In the genomic region with DNA sequence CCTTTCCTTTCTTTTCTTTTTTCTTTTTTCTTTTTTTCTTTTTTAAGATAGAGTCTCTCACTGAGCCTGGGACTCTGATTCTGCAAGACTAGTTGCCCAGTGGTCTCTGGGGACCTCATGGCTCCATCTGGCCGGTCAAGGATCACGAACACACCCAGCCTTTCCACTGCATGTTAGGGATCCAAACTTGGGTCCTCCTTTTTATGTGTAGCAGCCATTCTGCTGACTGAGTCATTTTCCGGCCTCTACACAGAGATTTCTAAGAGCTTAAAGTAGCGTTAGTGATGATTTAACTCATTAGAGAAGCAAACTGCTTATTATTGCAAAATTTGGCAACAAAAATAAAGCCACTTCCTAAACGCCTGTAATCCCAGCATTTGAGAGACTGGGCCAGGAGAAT, we compare ENCODE assay signal across 30 mouse cellular contexts. TPM values are rescaled to one million over a fixed set of nuclear protein-coding genes. Genes with fewer than 3 reads are reported as not detected.
DNase-seq lines count a peak whose midpoint lies in the region; ATAC-seq and TF ChIP-seq lines count a peak whose summit lies in the region.
"Had no signal": no experiment of that assay in that cellular context is flagged by ENCODE, and none has a peak within 500 bp of the region (broad histone marks: within the 10 kb centered on the region; RNA-seq: fewer than 3 reads in every experiment).

No protein-coding gene starts in this region.

- no peaks in the 10 kb centered on the region for H3K27me3 ChIP-seq in kidney, postnatal 0 days (ENCODE audit: insufficient read depth, low read length)
- H3K27me3 ChIP-seq in lung, postnatal 0 days (replicated peaks; ENCODE audit: insufficient read depth, low read length) = no peaks in the 10 kb centered on the region
- H3K27me3 ChIP-seq: embryonic facial prominence, embryonic 13.5 days; forebrain, embryonic 15.5 days; hindbrain, embryonic 12.5 days; intestine, embryonic 15.5 days; liver, embryonic 15.5 days; midbrain, embryonic 15.5 days; neural tube, embryonic 15.5 days had no signal

- WGBS in kidney, postnatal 0 days = 61% methylated on average over 5 of the region's 5 CpGs
- 63% methylated on average over 5 of the region's 5 CpGs for WGBS in lung, postnatal 0 days

- H3K4me1 ChIP-seq in kidney, postnatal 0 days (replicated peaks; ENCODE audit: insufficient read depth, low read length) = no peaks in the 10 kb centered on the region
- no peaks in the 10 kb centered on the region for H3K4me1 ChIP-seq in lung, postnatal 0 days (ENCODE audit: insufficient read depth, low read depth, low read length)
- H3K4me1 ChIP-seq: embryonic facial prominence, embryonic 13.5 days; forebrain, embryonic 15.5 days; hindbrain, embryonic 12.5 days; intestine, embryonic 15.5 days; limb, embryonic 12.5 days; liver, embryonic 15.5 days had no signal

- no peak for TF ChIP-seq CTCF in gastrocnemius, adult 2 months (IDR thresholded peaks at IDR 0.05)
- TF ChIP-seq CTCF in kidney, postnatal 0 days (IDR thresholded peaks at IDR 0.05; ENCODE audit: low read depth) = no peak
- no peak for TF ChIP-seq CTCF in lung, postnatal 0 days (IDR thresholded peaks at IDR 0.05)

- peak; percentile 25 for DNase-seq in gastrocnemius, adult 2 months
- no peak for DNase-seq in gastrocnemius, postnatal 10 days
- peak; percentile 11 for DNase-seq in kidney, postnatal 0 days (ENCODE audit: low spot score)
- no peak for DNase-seq in kidney, postnatal 25 days
- DNase-seq in lung, postnatal 0 days (ENCODE audit: low spot score) = peak; percentile 27
- DNase-seq in lung, postnatal 4 days = no peak
- DNase-seq in adipocyte (ENCODE audit: low spot score) = peak; percentile 70
- no peak for DNase-seq in cerebellum, adult 11-12 months
- DNase-seq: cerebellum, adult 11 months; right cerebral cortex, postnatal 25 days; thymus, adult 18-20 months; thymus, postnatal 25 days had no signal

- H3K27ac ChIP-seq in gastrocnemius, adult 2 months = no peak overlapping the region
- no peak overlapping the region for H3K27ac ChIP-seq in kidney, postnatal 0 days
- no peak overlapping the region for H3K27ac ChIP-seq in lung, postnatal 0 days (ENCODE audit: low read length)
- H3K27ac ChIP-seq: embryonic facial prominence, embryonic 13.5 days; forebrain, embryonic 10.5 days; forebrain, embryonic 15.5 days; hindbrain, embryonic 12.5 days; hindbrain, postnatal 0 days; intestine, embryonic 15.5 days; left cerebral cortex, adult 2 months; limb, embryonic 12.5 days; liver, embryonic 15.5 days; midbrain, embryonic 15.5 days; neural tube, embryonic 15.5 days; stomach, postnatal 0 days had no signal

- intact Hi-C loops in gastrocnemius, adult 2 months (cut with DNase I) = no loop called here

- no peak for ATAC-seq in kidney, postnatal 0 days (replicated peaks; ENCODE audit: low FRiP score, low read depth)
- ATAC-seq in lung, postnatal 0 days = no peak
- ATAC-seq: forebrain, embryonic 15.5 days; hindbrain, postnatal 0 days; intestine, embryonic 15.5 days; midbrain, embryonic 15.5 days had no signal

- no peak for TF ChIP-seq EP300 in lung, postnatal 0 days (IDR thresholded peaks at IDR 0.05)

- no peak overlapping the region for H3K9ac ChIP-seq in kidney, postnatal 0 days (ENCODE audit: low read depth, low read length)
- no peak overlapping the region for H3K9ac ChIP-seq in lung, postnatal 0 days (replicated peaks; ENCODE audit: low read depth)
- H3K9ac ChIP-seq: embryonic facial prominence, embryonic 13.5 days; forebrain, embryonic 15.5 days; hindbrain, embryonic 12.5 days; intestine, embryonic 15.5 days; limb, embryonic 12.5 days; liver, embryonic 15.5 days; midbrain, embryonic 15.5 days; neural tube, embryonic 15.5 days had no signal

- H3K9me3 ChIP-seq in kidney, postnatal 0 days (replicated peaks; ENCODE audit: low read length) = no peaks in the 10 kb centered on the region
- H3K9me3 ChIP-seq in lung, postnatal 0 days (ENCODE audit: low read length) = no peaks in the 10 kb centered on the region
- H3K9me3 ChIP-seq: embryonic facial prominence, embryonic 13.5 days; forebrain, embryonic 10.5 days; forebrain, embryonic 15.5 days; hindbrain, embryonic 12.5 days; intestine, embryonic 15.5 days; limb, embryonic 12.5 days; liver, embryonic 15.5 days; megakaryocyte, embryonic 14.5 days; midbrain, embryonic 15.5 days; neural tube, embryonic 15.5 days had no signal

- no peak overlapping the region for H3K4me3 ChIP-seq in gastrocnemius, adult 2 months
- no peak overlapping the region for H3K4me3 ChIP-seq in kidney, postnatal 0 days (replicated peaks; ENCODE audit: low read depth, low read length)
- no peak overlapping the region for H3K4me3 ChIP-seq in lung, postnatal 0 days (ENCODE audit: low read depth, low read length)
- H3K4me3 ChIP-seq: embryonic facial prominence, embryonic 13.5 days; forebrain, embryonic 10.5 days; forebrain, embryonic 15.5 days; hindbrain, embryonic 12.5 days; intestine, embryonic 15.5 days; left cerebral cortex, adult 2 months; limb, embryonic 12.5 days; liver, embryonic 15.5 days; megakaryocyte, embryonic 14.5 days; midbrain, embryonic 15.5 days; neural tube, embryonic 15.5 days had no signal

- no peak overlapping the region for H3K4me2 ChIP-seq in kidney, postnatal 0 days (ENCODE audit: low read length)
- no peak overlapping the region for H3K4me2 ChIP-seq in lung, postnatal 0 days (replicated peaks; ENCODE audit: low read depth, low read length)
- H3K4me2 ChIP-seq: embryonic facial prominence, embryonic 13.5 days; forebrain, embryonic 15.5 days; hindbrain, embryonic 12.5 days; intestine, embryonic 15.5 days; limb, embryonic 12.5 days; liver, embryonic 15.5 days; midbrain, embryonic 15.5 days; neural tube, embryonic 15.5 days had no signal

- no peaks in the 10 kb centered on the region for H3K36me3 ChIP-seq in kidney, postnatal 0 days (ENCODE audit: insufficient read depth, low read length)
- no peaks in the 10 kb centered on the region for H3K36me3 ChIP-seq in lung, postnatal 0 days (ENCODE audit: insufficient read depth, low read length)
- H3K36me3 ChIP-seq: embryonic facial prominence, embryonic 13.5 days; forebrain, embryonic 10.5 days; forebrain, embryonic 15.5 days; hindbrain, embryonic 12.5 days; intestine, embryonic 15.5 days; limb, embryonic 12.5 days; liver, embryonic 15.5 days; midbrain, embryonic 15.5 days; neural tube, embryonic 15.5 days had no signal

RNA-seq across cellular contexts. Expression of a gene that starts 11.4 kb away (rescaled TPM):
- total RNA-seq in gastrocnemius, adult 2 months (2021) = 10 to 100 TPM; 26.1 to 28.6 TPM
- 10 to 100 TPM; 19.3 to 20.2 TPM for total RNA-seq in gastrocnemius, postnatal 10 days (2021)
- polyA plus RNA-seq in kidney, postnatal 0 days (2015; fragmentation: Nextera tagmentation; extraction: Ambion mirVana) = 11.1 and 11.4 TPM in 2 replicates
- 7.1 and 8.0 TPM in 2 replicates for polyA plus RNA-seq in lung, postnatal 0 days (2015; fragmentation: Nextera tagmentation; extraction: Ambion mirVana)

RNA-seq across cellular contexts. Expression of a gene that starts 54.8 kb away (rescaled TPM):
- not detected for total RNA-seq in gastrocnemius, adult 2 months (2021)
- total RNA-seq in gastrocnemius, postnatal 10 days (2021) = under 1 TPM in 1 of 2 experiments, not detected in 1; 0.34 TPM
- polyA plus RNA-seq in kidney, postnatal 0 days (2015; fragmentation: Nextera tagmentation; extraction: Ambion mirVana) = 0.13 and 0.24 TPM in 2 replicates
- polyA plus RNA-seq in lung, postnatal 0 days (2015; fragmentation: Nextera tagmentation; extraction: Ambion mirVana) = 0.20 TPM in 1 of 2 replicates, not detected in the other
- total RNA-seq: common myeloid progenitor, adult 5-6 weeks; heart, adult 8-10 months; heart, postnatal 25 days; hindbrain, postnatal 0 days; layer of hippocampus, postnatal 10 days had no signal
- polyA plus RNA-seq: embryonic facial prominence, embryonic 13.5 days; forebrain, embryonic 10.5 days; forebrain, embryonic 15.5 days; heart, embryonic 14.5 days; hindbrain, embryonic 12.5 days; hindbrain, postnatal 0 days; limb, embryonic 12.5 days; neural tube, embryonic 15.5 days had no signal

Comparison
In these comparisons a context has a peak if more than half of its experiments do, and no peak if none do; other contexts are left out.
1. DNase-seq: peak in gastrocnemius, adult 2 months (single experiment), kidney, postnatal 0 days (single experiment), lung, postnatal 0 days (single experiment) and adipocyte (single experiment); none in gastrocnemius, postnatal 10 days (single experiment), kidney, postnatal 25 days (0 of 2), lung, postnatal 4 days (0 of 2) and cerebellum, adult 11-12 months (single experiment).